Mouse (Mus musculus) liver, embryonic 14.5 days (tissue): ENCODE measurements at regions not wholly inside any gene's neighbourhood (a gene's known extent, or its start where the extent isn't known, plus 50 kb on each side); places are given as distances from the start of the nearest gene placed in this dataset.

Experiments
- ATAC-seq: fragments of 200-750 bp; cut with Nextera tagmentation; 2 replicates; pipeline ENCODE4 v1.8.0; 2017; ENCODE audit warnings: moderate number of reproducible peaks, mild to moderate bottlenecking, moderate library complexity; ENCODE audit not compliant: insufficient read depth
- DNase-seq, 3 experiments: peaks; one replicate each; pipeline ENCODE4 v3.0.0-alpha.2; 2012 to 2013; ENCODE audit warnings: low read depth in 3 of 3, low spot score in 3 of 3
- H3K27ac ChIP-seq: fragments of 300-500 bp; sonication (generic); 2 replicates; pipeline ENCODE4 v1.5.1; 2014; ENCODE audit warnings: moderate library complexity, mild to moderate bottlenecking, control low read depth, inconsistent platforms
- H3K27me3 ChIP-seq: fragments of 300-500 bp; sonication (generic); 2 replicates; pipeline ENCODE4 v1.6.1; 2014; ENCODE audit warnings: mild to moderate bottlenecking, low read length, moderate library complexity; ENCODE audit not compliant: control insufficient read depth, insufficient read depth
- H3K36me3 ChIP-seq: fragments of 300-500 bp; sonication (generic); replicated peaks from 2 replicates; pipeline ENCODE4 v1.6.1; 2014; ENCODE audit warnings: low read depth; ENCODE audit not compliant: control insufficient read depth, insufficient read depth
- H3K4me1 ChIP-seq, 2 experiments: fragments of 200-500 bp in 1 of 2; fragments of 300-500 bp in 1 of 2; sonication (generic) in 1 of 2; replicated peaks; 2 replicates each; pipeline ENCODE4 v1.6.1; 2012 to 2014; ENCODE audit warnings: antibody characterized with exemption in 1 of 2, inconsistent platforms in 1 of 2, low read length in 1 of 2; ENCODE audit not compliant: control insufficient read depth in 2 of 2, insufficient read depth in 2 of 2
- H3K4me2 ChIP-seq: fragments of 300-500 bp; sonication (generic); 2 replicates; pipeline ENCODE4 v1.6.1; 2014; ENCODE audit warnings: low read depth, mild to moderate bottlenecking, control low read depth, moderate library complexity
- H3K4me3 ChIP-seq, 2 experiments: fragments of 200-500 bp in 1 of 2; fragments of 300-500 bp in 1 of 2; sonication (generic) in 1 of 2; 2 replicates each; pipeline ENCODE4 v1.5.1; 2012 to 2014; ENCODE audit warnings: low read depth in 2 of 2, low read length in 2 of 2, mild to moderate bottlenecking in 2 of 2, control low read depth in 1 of 2, inconsistent platforms in 1 of 2, moderate library complexity in 1 of 2; ENCODE audit not compliant: insufficient read depth in 1 of 2
- H3K9ac ChIP-seq: fragments of 300-500 bp; sonication (generic); replicated peaks from 2 replicates; pipeline ENCODE4 v1.6.1; 2014; ENCODE audit warnings: mild to moderate bottlenecking, control low read depth, moderate library complexity
- H3K9me3 ChIP-seq: fragments of 300-500 bp; sonication (generic); 2 replicates; pipeline ENCODE4 v1.6.1; 2016; ENCODE audit warnings: low read length, mixed read lengths; ENCODE audit not compliant: control insufficient read depth
- CTCF ChIP-seq: IDR thresholded peaks from 2 replicates; pipeline ENCODE4 v1.5.1; 2016; ENCODE audit warnings: antibody characterized with exemption, low read depth, control low read depth
- EP300 ChIP-seq: IDR thresholded peaks from 2 replicates; pipeline ENCODE4 v1.6.1; 2016; ENCODE audit warnings: antibody characterized with exemption, low read depth
- WGBS: fragments of 180-500 bp; shearing (Covaris S2); extraction: QIAGEN DNeasy Blood & Tissue Kit; methylation state at CpG from one replicate; pipeline ENCODE4 v1.1.7; 2014; ENCODE audit not compliant: insufficient replicate concordance; 5-methylcytosine and 5-hydroxymethylcytosine counted together

DNA sequence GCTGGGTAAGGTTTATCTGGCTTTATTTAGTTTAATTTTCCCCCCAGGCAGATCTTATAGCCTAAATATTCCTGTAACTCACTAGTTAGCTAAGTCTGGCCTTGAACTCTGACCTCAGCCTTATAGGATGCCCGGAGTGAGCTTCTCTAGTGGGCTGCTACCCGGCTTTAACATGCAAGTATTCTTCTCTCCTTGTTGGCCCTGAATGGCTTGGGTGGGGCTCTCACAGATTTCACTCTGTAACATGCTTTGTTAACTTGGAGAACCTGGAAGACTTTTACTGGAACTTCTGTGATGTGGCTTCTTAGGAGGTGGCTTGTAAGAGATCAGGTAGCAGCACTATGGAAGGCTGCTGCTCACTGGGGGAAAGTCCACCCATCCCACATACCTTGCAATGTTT is 177.3 kb upstream of the Camk1g start:
- DNase-seq (no peak), ATAC-seq (no peak)
- no peaks in the 10 kb centered on the region for H3K4me1 ChIP-seq
- no peak overlapping the region for H3K4me2 ChIP-seq
- TF ChIP-seq EP300 = no peak
- TF ChIP-seq CTCF = no peak
- H3K9ac ChIP-seq = no peak overlapping the region
- no peaks in the 10 kb centered on the region for H3K9me3 ChIP-seq
- H3K4me3 ChIP-seq = no peak overlapping the region
- WGBS = 52% methylated on average over 2 of the region's 2 CpGs
- H3K27ac ChIP-seq = no peak overlapping the region
- no peaks in the 10 kb centered on the region for H3K36me3 ChIP-seq
- no peaks in the 10 kb centered on the region for H3K27me3 ChIP-seq

DNA sequence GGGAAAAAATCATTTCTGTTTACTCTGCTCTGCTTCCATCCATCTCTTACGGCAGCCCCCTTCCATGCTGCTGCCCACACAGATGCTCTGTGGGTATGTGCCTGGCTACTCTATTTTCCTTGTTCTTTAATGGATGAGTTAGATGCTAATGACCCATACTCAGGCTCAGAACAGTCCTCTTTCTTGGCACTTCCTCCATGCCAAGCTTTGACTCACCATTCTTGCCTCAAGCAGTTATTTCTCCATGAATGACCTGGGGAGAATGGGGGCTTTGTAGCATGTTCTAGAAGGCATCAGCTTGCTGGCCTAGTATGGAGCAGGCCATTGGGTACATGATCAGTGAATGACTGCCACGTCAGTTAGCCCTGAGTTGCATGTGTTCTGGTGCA is 175.9 kb upstream of the Camk1g start:
- no peak for DNase-seq
- Histone ChIP-seq H3K4me1 (no peaks in the 10 kb centered on the region), H3K4me2 (no peak overlapping the region), H3K9ac (no peak overlapping the region), H3K27me3 (no peaks in the 10 kb centered on the region), H3K4me3 (no peak overlapping the region), H3K9me3 (no peaks in the 10 kb centered on the region), H3K36me3 (no peaks in the 10 kb centered on the region), H3K27ac (no peak overlapping the region)
- ATAC-seq = no peak
- TF ChIP-seq EP300 = no peak
- TF ChIP-seq CTCF = no peak
- WGBS = 52% methylated on average over 2 of the region's 2 CpGs

DNA sequence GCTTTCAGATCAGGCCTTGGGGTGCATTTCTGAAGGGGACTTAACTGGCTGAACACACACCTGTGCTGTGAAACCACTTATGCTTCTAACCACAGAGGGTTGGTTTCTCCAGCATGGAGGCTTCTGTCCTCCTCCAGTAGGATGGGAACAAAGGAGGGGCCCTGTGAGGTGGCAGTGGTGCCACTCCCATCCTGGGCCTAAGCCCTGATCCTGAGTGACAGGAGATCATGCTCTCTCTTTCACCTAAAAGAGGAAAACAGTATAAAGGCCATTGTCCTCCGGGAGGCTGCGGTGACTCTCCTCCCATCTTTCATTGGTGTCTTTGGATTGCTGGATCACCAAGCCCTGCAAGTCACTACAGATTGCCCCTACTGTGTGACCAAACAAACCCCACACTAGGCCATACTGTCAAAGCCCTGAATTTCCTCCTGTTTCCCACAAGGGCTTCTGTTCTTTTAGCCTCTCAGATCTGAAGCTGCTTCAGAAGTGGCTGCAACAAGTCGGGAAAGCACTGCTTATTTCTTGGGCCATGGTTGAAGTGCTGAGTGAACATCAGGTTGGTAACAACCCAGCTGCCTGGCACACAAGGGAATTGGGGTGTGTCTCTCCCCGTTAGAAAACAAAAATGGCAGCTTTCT is 175.4 kb upstream of the Camk1g start:
- Histone ChIP-seq H3K27me3 (no peaks in the 10 kb centered on the region), H3K9me3 (no peaks in the 10 kb centered on the region), H3K4me3 (no peak overlapping the region), H3K9ac (no peak overlapping the region), H3K27ac (no peak overlapping the region), H3K4me2 (no peak overlapping the region), H3K36me3 (no peaks in the 10 kb centered on the region), H3K4me1 (no peaks in the 10 kb centered on the region)
- TF ChIP-seq CTCF = no peak
- no peak for TF ChIP-seq EP300
- DNase-seq (no peak), ATAC-seq (no peak)
- 58% methylated on average over 4 of the region's 4 CpGs for WGBS

DNA sequence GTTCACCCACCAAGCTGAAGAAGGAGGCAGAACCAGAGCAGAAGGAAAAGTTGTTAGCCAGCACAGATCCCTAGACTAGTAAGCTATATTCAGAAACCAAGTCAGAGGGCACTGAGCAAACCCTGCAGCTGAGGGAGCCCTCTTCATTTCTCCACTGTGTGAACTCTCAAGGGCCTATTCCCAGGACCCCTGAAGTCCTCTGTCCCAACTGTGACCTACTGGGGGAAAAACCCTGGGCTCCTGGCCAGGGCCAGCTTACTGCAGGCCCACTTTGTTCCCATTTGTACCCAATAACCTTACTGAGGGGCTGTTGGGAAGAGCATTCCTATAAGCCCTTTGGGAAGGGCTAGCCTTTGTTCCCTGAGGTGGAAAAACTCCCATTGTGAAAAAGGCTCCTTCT is 174.7 kb upstream of the Camk1g start:
- H3K4me2 ChIP-seq = no peak overlapping the region

DNA sequence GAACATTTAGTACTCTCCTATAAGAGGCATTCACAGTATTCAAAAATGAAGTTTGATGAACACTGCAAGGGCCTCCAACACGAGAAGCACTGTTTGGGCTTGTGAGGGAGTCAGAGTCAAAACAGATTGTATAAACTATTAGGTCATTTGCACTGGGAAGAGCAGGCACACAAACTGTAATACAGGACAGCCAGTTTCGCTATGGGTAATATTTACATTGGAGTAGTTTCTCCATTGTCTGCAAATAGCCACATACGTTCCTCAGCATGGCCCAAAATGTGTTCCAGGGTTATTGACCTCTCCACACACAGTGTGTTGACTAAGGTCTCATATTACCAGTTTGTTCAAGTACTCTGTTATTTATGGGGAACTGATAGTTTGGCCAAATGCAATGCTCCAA is 173.7 kb upstream of the Camk1g start:
- Histone ChIP-seq H3K4me1 (no peaks in the 10 kb centered on the region), H3K27ac (no peak overlapping the region), H3K4me3 (no peak overlapping the region), H3K4me2 (no peak overlapping the region), H3K27me3 (no peaks in the 10 kb centered on the region), H3K9ac (no peak overlapping the region), H3K9me3 (no peaks in the 10 kb centered on the region), H3K36me3 (no peaks in the 10 kb centered on the region)
- ATAC-seq (no peak), DNase-seq (no peak)
- TF ChIP-seq CTCF (no peak), EP300 (no peak)
- 40% methylated on average over 3 of the region's 3 CpGs for WGBS

More for the DNA sequence above, 174.7 kb upstream of the Camk1g start:
- no peaks in the 10 kb centered on the region for H3K27me3 ChIP-seq
- no peak overlapping the region for H3K9ac ChIP-seq
- H3K9me3 ChIP-seq = no peaks in the 10 kb centered on the region
- H3K4me3 ChIP-seq = no peak overlapping the region
- no peaks in the 10 kb centered on the region for H3K36me3 ChIP-seq
- DNase-seq (no peak), ATAC-seq (no peak)
- no peak for TF ChIP-seq CTCF
- TF ChIP-seq EP300 = no peak
- no peak overlapping the region for H3K27ac ChIP-seq
- H3K4me1 ChIP-seq = no peaks in the 10 kb centered on the region
